Mouse (Mus musculus) CD4-positive, CD25-positive, alpha-beta regulatory T cell, adult 4 months (primary cell): Measurements from ENCODE around the gene Rmi1. TPM values are rescaled to one million over a fixed set of nuclear protein-coding genes. Genes with fewer than 3 reads are reported as not detected.
"Not testable (repeated sequence)": the region's sequence is repeated elsewhere in the genome, so short reads cannot be mapped to it uniquely, and the experiment has no call there.

Source experiments
- ATAC-seq: one replicate; pipeline ENCODE4 v1.8.0; 2017
- polyA plus RNA-seq, 2 experiments: library from polyadenylated mRNA; unstranded; fragments of 100-300 nt; shearing (Covaris generic); gene quantifications; one replicate each; pipeline ENCODE4 v1.2.1; 2017

Gene Rmi1
- polyA plus RNA-seq, 2 experiments from 2014 or later, result 21.0 to 23.5 TPM

DNA sequence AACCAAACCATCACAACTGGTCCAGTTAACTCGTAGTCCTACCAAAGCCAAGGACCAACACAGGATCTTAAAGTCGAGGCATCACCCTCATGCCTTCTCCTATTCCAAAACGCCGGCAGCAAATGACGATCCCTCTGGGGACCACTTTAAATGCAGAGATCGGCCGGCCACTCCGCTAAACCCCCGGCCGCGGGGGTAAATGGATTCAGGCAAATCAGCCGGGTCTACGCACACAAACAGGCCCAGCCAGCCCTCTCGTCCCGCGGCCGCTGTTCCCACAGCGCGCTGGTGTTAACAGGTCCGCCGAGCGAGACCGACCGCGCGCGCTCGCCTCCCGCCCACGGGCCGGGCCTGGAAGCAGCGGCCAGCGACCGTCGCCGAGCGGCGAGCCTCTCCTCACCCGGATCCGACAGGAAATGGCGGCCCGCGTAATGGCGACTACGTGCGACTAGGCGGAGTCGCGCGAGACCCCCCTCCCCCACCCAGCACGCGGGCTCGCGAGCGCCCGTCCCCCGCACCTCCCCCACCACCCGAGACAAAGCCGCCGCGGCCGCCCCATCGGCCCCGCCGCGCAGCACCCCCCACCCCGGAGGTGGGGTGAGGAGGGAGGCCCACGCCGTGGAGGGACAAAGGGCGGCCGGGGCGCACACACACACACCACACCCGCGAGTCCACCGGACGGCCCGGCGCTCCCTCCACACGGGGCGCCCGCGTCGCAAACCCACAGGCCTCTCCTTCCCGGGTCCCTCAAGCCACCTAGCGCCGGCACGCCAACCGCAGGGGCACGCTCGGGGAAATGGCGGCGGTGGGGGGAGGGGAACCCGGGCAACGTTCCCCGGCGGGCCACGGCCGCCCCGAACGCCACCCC, 679 bp upstream of the Rmi1 start:
- peak; percentile 17 for ATAC-seq

DNA sequence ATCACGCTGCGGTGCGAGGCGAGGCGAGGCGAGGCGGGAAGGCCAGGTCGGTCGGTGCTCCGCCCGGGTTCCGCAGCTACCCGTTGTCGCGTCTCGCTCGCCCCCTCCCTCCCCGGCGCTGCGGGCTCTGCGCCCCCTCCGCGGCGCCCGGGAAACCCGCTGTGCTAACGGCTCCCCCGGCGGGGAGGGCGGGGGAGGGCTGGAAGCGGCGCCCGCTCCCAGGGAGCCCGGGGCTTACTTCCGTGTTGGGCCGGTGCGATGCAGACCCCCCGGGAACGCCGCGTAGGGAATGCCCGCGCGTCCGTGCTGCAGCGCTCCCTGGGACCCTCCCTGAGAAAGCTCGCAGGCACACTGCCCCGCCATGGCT, 679 bp downstream of the Rmi1 start:
- peak; percentile 34 for ATAC-seq

DNA sequence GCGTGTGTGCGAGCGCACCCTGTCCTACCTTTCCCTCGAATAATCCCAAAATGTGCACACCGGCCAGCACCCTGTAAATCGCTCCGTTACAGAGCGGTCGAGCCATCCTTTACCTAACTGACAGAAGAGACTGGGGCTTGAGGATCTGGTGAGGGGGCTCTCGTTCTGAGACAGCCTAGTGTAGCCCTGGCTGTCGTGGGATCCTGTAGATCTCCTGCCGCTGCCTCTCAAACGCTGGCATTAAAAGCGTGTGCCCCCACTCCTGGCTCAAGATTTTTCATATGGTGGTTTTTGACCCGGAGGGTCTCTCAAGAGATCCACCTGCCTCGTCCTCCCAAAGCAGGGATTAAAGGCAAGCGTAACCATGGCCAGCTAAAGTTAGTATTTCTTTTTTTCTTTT, 1.2 kb downstream of the Rmi1 start, which contains the start of gene Hnrnpk:
Gene Hnrnpk, minus strand, starts transcription at position 101 of the 400 bp plus-strand sequence.
- not testable (repeated sequence) for ATAC-seq

DNA sequence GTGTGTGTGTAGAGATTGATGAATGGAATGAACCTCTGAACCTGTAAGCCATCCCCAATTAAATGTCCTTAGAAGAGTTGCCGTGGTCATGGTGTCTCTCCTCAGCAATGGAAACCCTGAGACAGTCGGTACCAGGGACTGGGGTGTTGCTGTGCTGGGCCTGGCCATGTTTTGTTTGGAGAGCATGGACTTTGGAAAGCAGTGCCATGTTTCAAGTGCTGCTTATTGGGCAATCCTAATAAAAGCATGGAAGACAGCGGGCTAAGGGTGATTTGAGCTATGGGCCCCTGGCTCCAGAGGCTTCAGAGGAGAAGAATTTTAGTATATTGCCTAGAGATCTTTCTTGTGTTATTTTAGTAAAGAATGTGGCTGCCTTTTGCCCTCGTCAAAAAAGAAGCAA, 9.0 kb downstream of the Rmi1 start:
- no peak for ATAC-seq

DNA sequence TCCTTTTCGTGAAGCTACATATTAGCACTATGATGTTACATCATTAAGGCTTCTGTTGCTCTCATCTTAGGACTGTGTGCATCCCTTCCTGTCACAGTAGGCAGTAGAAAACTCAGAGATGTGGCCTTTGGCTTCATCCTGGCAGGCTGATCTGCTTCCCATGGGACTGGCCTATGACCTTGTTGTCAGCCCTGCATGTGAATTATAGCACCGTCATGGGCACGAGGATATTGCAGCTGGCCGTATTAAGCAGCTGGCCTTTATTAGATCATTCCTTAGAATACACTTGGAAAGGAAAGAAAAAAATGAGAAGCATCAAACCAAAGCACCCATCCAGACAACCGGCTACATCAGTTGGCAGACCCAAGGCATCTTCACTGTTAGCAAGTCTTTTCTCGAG, 13.3 kb downstream of the Rmi1 start:
- no peak for ATAC-seq

DNA sequence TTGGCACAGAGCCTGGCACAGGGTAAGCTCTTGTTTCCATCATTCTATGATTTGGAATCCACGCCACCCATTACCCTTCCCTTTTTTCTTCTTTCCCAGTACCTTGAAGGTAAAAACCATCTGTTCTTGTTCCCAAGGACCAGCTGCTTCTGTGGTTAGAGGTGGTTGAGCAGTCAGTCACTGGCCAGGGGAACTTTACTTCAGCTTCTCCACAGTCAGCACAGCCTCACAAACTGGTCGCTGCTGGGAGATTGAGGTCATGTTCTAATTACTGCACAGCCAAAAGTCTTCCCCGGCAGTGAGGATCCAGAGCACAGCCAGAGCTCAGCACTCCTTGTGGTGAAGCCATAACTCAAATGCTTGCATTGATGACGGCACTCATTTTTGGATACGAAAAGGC, 13.8 kb downstream of the Rmi1 start:
- no peak for ATAC-seq

DNA sequence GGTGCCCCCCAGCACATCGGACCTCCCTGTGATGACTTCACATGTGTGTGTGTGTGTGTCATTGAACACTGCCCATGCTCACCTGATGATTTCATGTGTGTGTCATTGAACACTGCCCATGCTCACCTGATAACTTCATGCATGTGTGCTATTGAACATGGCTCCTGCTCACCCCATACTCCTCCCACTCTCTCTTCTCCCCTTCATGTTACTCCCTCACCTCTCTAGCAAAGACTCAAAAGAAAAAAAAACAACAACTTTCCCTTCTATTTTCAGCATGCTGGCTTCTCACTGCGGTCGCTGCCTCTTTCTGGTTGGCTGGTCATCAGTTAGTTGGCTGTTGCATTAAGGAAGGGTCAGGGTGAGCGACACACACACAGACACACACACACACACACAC, 16.6 kb downstream of the Rmi1 start:
- ATAC-seq, result no peak

DNA sequence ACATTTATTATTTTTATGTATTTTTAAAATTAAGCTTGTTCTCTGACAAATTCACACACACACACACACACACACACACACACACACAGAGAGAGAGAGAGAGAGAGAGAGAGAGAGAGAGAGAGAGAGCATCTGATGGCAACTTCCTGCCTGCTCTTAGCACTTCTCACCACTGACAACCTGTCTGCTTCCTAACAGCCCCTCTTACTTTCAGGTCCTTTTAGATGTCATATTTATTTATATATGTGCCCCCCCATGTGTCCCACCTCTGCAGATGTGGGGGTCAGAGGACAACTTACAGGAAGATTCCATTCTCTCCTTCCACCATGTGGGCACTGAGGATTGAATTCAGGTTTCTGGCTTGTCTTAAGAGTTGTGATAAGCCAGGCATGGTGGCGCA, 17.2 kb downstream of the Rmi1 start:
- ATAC-seq, result no peak

DNA sequence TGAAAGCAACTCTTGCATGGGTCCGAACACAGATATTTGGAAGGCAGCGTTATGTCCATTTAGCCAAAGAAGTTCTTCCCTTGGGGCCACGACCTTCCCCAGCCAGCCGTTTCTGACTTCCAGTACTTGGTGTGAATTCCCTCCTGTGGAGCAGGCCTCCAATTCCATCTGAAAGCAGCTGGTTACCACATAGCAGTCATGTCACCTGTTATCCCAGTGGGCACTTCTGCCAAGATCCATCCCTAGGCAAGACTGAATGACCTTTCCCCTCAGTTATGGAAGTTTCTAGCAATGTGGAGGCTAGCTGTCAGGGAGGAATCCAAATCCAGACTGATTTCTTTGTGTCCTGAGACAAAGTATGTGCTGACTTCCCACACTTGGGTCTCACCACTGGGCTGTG, 19.0 kb downstream of the Rmi1 start:
- ATAC-seq, result no peak

DNA sequence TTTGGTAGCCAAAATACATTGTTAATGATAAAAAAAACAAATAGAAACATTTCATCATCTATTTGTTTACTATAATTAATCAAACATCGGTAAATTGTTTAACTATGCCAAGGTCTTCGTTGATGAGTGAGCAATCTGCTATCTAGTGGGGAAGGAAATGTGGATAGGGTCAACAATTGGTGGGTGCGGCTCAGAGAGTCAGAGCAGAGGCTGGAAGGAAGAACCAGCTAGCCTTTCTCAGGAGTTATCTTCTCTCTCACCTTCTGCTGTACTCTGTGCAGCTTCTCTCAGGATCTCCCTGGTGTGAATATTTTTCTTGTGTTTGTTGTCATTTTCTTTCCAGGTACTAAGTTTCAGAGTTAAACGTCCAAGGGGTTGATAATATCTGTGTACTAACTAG, 20.2 kb downstream of the Rmi1 start:
- ATAC-seq, result no peak

DNA sequence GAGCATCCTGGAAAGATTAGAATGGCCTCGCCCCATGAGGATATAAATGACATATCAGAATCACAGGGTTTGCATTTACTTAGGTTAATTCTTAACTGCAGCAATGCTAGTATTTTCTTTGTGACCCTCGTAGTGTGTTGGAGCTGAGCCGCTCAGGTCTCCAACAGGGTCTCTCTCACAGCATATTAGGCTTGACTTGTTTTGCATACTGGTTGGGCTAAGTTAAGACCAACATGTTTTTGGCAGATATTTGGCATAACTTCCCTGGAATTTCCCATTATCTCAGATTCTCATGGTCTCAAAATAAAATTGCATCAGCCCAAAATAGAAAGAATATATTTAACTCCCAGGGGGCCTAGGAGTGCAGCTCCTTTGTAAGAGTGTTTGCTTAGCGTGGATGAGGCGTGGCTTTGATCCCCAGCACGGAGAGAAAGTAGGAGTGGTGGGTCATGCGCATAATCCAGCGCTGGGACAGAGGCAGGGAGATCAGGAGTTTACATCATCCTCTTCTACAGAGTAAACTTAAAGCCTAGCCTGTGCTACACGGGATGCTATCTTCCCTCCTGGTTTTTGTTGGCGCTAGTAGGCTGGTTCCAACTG, 21.1 kb downstream of the Rmi1 start:
- ATAC-seq, result no peak

DNA sequence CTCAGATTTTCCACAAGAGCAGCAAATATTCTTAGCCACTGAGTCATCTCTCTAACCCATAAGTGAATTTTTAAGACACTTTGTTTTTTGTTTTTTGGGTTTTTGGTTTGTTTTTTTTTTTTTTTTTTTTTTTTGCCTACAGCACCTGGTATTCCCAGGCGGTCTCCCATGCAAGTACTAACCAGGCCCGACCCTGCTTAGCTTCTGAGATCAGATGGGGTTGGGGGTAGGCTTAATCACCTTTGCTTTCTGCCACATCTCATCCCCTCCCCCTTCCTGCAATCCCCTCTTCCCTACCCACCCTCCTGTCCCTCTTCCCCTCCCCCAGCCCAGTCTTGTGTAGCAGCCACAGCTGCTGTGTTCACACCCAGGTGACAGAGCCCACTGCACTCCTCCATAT, 37.7 kb downstream of the Rmi1 start:
- no peak for ATAC-seq

DNA sequence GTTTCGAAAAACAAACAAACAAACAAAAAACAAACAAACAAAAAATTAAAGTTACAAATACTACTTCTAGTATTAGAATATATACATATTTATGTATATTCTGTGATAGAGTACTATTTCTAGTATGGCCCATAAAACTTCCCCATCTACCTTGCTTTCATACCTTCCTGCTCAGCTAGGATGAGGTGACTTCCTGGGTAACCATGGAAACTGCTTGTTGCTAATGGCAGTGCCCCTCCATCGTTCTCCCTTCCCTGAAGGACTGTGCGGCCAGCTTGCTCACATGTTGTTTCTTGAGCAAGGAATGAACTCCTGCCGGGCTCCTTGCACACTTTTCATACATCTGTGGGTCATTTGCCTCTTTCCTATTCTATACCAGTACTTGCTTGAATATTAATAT, 41.3 kb downstream of the Rmi1 start:
- ATAC-seq, result no peak

DNA sequence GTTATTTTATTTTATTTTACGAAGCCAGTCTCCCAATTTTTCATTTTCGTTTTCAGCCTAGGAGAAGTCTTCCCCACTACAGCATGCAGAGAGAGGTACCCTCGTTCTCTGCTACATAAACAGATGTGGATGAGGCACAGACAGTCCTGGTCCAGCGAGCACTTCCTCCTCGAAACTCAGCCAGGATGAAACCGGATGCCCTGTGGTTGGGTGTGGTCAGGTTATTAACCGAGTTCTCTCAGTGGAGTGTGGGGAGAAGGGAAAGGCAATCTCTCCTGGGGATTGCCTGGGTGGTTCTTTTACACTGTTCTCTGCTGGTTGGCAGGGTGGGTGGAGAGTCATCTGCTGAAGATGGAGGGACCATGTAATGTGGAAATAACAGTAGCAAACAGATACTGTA, 41.7 kb downstream of the Rmi1 start:
- peak; percentile 45 for ATAC-seq

DNA sequence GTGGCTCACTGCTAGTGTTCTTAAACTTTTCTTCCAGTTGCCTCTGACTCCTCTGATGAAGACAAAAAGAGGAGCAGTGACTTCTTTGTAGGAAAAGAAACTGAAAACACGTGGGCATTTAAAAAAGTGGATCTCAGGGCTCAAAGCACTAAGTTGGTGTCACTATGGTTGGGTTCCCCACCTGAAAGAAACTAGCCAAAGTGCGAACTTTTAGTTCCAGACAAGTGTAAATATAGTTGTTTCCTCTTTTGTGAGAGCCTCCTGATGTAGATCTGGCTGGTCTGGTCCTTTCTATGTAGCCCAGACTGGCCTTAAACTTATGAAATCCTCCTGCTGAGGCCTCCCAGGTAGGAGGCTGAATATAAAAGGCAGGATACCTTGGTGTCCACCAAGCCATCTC, 44.5 kb downstream of the Rmi1 start:
- ATAC-seq, result no peak

DNA sequence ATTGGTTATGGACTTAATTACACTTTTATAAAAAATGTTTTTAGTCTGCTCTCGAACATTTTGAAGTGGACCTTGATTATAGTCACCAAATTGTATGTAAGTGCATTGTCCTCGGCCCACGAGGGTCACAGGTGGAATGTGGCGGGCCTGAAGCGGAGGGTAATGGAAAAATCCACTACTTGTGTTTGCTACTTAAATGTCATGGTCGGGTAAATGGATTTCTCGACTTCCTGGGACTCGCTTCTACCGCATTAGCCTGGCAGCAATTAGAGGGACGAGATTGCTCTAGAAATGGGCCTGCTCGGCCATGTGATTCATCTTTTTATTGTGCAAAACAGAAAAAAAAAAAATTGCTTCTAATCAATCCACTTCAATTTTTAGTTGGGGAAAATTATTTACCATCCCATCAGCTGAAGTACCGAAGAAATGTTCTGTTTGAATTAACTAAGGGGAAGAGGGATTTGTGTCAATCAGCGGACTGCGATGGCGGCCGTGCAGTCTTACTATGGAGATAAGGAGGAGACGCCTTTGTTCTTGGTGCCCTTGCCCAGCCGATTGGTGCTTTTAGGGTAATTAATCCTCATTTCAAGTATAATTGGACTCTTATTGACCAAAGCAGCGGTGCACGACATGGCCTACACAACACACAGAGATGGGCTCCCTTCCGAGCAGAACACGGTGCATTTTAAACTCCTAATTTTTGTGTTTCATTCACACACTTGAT, 48.6 kb downstream of the Rmi1 start:
- no peak for ATAC-seq

DNA sequence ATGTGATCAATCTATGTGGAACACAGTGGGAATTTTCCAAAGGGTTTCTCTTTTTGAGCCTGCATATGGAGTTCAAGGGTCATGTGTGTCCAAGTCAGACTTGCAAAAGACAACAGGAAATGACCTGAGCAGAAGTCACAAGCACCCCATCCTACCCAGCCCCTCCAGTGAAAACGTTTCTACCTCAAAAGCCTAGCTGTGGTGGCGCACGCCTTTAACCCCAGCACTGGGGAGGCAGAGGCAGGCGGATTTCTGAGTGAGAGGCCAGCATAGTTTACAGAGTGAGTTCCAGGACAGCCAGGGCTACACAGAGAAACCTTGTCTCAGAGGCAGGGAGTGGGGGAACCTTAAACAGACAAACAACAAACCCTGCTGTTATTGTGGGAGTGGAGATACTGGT, 50.2 kb downstream of the Rmi1 start:
- no peak for ATAC-seq

DNA sequence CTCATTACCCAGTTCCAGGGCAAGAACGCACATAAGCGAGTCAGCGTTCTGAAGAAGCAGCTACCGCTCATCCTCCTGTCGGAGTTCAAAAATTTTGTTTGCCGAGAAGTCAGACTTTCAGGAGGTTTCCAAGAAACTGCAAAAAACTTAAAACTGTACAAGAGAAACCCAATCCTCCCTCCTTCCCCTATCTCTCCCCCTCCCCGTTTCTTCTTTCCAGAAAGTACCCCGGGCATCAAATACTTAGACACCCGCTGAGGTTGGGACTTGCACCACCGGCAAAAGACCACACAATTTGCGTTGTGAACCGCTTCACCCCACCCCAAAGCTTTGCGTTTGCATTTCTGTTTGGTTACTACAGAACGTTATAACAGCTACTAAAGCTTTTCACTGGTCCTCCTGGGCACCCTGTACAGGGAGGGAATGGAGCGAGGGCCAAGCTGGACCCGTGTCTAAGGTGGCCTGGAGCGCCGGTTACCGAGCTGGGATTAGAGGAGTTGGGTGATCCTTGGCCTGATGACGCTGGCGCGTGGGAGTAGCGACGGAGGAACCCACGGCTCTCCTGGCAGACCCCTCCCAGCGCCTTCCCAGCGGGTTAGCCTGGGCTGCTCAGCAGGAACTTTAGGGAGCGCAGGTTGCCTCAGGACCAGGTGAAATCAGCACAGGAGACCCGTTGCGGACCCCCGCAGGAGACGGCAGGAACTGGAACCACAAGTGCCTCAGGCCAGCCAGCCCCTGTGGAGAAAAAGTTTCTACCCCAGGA, 50.8 kb downstream of the Rmi1 start:
- peak; percentile 23 for ATAC-seq

DNA sequence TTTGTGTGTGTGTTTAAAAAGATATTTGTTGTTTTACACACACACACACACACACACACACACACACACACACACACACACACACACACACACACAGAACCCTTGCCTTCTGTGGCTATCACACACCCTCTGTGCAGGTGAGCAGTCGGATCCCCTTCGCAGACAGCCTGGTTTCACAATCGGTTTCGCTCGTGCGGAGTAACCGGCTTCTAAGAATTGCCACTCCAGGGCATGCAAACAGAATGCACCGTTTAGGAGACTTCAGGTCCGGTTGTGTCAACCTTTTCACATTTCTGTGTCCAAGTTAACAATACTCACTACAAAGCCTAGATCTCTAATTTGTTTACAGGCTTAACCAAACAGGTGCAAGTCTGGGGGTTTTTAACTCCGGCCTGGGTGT, 51.5 kb downstream of the Rmi1 start:
- ATAC-seq, result peak; percentile 54

DNA sequence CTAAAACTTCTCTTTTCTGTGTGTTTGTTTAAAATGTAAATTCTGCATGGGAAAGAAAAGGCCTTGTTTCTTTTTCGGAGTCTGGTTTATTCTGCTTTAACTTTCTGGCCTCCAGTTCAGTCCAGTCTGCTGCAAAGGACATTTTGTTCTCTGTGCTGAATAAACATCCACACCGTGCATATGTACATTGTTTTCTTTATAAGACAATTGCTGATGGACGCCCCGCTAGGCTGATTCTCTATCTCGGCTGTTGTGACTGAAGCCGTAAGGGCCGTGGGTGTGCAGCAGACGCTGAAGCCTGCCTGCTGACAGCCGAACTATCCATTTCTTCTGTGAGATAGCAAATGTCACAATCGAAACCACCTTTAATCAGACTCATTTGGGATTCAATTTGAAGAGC, 54.5 kb downstream of the Rmi1 start:
- no peak for ATAC-seq

DNA sequence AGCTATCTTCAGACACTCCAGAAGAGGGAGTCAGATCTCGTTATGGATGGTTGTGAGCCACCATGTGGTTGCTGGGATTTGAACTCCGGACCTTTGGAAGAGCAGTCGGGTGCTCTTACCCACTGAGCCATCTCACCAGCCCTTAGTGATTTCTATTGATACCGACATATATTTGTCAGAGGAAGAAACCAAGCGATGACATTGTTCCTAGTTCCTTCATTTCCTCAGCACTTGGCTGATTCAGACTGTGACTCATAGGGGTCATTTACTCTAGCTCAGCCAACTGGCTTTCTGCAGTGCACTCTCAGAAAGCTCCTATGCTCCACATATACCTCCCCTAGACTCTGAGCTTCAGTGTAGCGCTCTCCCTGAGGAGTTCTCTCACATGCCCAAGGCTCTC, 56.8 kb downstream of the Rmi1 start:
- not testable (repeated sequence) for ATAC-seq
